Mouse (Mus musculus) skeletal muscle tissue, adult 2 months (tissue): ENCODE measurements around the gene Frmd4a.

Source experiments
- DNase-seq: peaks from one replicate; pipeline ENCODE4 v3.0.0-alpha.2; 2012; ENCODE audit warnings: low read depth, low spot score

Frmd4a gene

DNA sequence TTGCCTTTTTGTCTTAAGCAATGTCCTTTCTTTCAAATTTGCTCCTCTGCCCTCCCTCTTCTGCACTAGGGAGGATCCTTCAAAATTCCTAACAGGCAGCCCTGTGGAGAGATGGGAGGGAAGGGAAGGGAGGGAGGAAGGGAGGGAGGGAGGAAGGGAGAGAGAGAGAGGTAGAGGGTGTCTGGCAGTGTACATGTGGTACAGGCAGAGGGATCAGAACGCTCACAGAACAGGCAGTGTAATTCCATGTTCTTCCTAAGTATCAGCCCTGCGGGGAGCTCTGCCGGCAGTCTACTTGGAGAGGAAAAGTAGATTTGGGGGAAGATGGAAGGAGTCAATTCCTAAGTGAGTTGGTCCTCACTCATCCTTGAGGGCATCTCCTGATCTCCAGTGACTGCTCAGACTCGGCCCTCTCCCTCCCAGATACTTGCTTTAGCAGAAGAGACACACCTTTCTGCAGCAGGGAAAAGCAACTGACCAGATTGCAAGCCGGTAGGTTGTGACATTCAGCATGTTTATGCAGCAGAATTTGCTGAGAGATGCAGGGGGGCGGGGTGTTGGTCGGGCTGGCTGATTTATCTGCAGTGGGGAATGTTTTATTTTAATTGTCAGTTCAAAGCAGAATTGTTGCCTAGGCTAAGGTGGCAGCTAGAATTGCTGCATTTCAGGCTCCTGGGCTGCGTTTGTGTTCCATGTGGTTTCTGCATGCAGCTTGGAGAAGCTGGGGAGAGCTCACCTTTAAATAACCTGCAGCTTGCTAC lies at the start of gene Frmd4a:
Frmd4a (plus strand) TSS at position 190 of the 761 bp plus-strand sequence.
- no peak for DNase-seq

DNA sequence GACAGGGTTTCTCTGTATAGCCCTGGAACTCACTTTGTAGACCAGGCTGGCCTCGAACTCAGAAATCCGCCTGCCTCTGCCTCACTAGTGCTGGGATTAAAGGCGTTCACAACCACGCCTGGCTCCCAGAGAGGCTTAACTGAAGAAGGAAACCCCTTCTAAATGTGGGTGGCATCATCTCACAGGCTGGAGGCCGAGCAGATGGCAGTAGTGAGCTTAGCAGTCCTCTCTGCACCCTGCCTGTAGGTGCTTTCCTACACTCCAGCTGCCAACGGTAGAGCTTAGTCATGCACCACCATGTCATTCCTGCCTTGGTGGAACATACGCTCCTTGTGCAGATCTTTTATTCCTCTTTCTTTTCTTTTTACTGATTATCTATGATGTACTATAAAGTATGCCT lies 28.6 kb upstream of the Frmd4a start:
- DNase-seq: no peak

DNA sequence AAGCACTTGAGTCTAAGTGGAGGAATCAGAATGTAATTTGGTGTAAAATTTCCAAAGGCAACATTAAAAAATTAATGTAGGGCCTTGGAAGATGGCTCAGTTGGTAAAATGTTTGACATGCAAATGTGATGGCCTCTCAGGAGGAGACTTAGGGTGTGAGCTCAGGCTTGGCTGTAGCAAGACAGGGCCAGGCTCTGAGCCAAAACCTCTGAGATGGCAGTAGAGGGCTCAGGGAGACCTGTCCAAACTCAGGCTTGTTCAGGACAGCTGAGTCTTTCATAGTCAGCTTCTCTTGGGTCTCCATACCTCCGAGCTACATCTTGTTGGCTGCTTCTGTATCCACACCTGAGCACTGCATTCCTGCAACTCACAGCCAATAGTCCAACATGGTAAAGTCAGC lies 27.1 kb upstream of the Frmd4a start:
- no peak for DNase-seq

DNA sequence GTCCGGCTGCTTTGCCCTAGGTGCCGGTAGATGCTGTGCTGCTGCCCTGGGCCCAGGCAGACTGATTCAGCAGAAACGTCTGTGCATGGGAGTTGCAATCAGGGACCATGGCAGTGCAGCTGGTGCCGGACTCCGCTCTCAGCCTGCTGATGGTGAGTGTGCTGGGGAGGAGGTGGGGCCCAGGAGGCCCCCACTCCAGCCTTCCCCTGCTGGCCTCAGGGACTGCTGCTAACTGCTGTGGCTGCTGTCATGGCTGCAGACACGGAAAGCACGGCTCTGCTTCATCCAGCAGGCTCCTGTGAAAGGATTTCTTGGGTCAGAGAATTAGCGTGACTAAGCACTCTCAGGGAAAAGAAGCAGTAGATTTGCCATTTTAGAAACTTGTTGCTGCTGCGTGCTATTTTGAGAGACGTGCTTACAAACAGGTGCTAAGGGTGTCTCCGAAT lies 937 bp downstream of the Frmd4a start:
- DNase-seq: no peak

DNA sequence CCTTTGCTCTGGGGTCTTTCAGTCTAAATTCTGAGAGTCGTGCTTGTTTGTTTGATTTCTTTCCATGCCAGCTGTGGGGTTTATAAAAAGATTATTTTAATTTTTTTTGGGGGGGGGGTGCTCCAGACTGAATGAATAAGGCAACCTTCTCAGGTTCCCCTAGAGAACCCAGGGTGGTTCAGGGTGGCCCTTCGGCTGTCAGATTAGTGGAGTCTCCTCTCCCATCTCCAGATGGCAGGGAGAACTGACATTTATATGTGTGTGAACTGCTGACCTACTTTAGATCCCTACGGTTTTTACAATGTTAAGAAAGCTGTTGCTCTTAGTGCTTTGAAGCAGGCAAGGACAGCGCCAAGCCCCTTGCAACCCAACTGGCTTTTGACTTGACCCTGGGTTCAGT lies 1.4 kb downstream of the Frmd4a start:
- no peak for DNase-seq

DNA sequence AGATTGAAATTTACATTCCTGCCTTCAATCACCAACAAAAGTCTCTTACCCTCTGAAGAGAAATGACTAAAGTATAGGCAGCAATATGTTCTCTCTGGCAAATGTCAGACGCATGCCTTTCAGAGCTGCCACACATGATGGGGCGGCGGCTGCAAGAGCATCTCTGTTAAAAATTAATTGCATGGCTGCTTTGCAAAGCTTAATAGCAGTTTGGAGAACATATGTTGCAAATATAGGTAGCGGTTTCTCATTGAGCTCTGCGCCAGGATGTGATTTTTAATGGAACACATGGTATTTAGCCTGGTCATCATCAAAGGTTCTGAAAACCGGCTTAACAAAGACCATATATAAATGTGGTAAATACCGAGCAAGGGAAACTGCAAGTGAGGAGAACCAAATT lies 7.4 kb downstream of the Frmd4a start:
- no peak for DNase-seq

DNA sequence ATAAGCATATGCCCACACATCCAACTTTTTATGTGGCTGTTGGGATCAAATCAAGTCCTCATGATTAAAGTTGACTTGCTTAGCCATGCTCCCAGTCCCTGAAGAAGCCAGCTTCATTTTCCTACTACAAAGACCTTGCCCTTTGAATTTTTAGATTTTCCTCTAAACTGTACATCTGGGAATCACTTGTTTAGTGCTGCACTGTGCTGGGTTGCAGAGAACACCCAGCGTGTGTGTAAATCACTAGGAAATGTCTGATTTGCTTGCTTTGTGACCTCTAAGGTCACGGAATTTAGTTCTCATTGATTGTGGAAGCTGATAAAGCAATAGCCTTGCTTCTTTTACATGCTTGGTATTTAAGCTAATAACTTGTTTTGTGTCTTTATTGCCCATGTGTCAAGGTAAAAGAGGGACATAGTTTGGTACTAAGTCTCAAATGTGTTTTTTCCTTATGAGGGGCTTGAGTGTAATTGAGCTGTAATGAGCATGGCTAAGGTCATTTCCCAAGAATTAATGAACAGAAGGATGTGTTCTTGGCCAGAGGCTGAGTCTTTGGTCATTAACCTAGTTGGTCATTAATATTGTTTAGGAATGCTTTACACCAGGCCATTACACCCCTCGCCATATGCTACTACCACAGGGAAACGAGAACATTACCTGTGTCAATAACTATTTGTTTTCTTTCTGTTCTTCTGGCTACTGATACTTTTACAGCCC lies 11.7 kb downstream of the Frmd4a start:
- DNase-seq: no peak

DNA sequence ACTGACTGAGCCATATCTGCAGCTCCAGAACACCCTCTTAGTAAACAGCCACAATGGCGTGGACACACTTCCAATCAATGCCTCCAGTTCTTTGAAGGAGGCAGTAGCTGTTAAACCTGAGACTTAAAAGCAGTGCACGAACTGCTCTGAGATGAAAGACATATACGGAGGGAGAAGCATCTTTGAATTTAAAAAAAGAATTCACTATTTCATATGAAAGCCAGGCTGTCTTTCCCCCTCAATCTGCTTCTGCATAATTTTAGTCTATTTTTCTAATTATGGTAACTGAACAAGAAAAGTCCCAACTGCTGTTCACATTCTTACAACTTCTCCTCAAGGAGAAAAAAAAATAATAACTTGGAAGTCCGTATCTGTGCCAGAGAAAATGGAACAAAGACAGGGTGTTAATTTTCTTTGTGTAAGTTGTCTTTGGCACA lies 18.7 kb downstream of the Frmd4a start:
- DNase-seq: no peak

DNA sequence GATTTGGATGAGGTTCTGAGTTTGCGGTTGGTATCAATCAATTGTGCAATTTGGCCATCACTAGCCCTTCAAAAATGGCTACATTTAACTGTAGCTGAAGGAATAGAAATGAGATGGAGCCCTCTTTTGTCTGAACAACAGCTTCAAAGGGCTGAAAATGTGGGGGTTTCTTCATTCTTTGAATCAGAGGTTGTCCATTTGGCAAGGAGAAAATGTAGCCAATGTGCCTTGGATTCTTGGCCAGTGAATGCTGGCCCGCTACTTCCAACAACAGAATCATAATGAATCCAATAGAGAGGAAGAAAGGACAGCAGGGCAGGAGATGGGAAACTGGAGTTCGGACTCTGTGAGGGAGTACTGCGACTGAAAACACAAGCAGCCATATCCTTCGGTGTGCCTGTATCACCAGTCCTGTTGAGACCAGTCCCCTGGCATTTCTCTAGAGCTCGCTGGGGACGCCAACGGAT lies 19.2 kb downstream of the Frmd4a start:
- DNase-seq: no peak

DNA sequence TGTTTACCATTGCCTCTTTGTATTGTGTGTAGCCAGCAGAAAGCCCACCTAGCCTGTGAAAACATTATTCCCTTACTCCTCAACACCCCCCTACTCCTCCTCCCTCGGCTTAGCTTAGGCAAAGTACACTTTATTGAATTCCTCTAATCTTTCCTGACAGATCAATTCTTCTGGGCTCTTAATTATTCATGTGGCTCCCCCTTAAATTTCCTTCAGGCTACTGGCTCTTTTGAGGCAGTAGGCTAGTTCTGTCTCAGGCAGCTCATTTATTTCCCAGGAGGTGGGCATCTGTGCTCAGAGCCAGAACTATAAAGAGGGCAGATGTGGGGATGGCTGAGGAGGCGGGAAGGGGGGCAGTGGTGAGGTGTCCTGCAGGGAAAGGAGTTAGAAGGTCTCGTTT lies 24.5 kb downstream of the Frmd4a start:
- DNase-seq: no peak

DNA sequence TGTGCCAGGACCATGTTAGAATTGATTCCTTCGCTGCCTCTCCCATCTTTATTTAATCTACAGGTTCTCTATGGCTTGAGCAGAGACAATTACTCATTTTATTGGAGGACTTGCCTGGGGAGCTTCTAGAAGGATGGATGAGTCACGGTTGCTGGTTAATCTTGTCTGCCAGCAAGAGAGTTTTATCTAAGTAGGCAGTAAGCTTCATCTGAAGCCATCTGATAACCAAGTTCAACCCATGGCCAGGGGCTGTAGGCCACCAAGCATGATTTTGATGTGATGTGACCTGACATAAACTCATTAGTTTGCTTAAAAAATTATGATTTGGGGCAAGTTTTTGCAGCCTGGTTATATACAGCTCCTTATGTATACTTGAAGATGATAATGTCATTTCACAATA lies 38.0 kb downstream of the Frmd4a start:
- DNase-seq: no peak

DNA sequence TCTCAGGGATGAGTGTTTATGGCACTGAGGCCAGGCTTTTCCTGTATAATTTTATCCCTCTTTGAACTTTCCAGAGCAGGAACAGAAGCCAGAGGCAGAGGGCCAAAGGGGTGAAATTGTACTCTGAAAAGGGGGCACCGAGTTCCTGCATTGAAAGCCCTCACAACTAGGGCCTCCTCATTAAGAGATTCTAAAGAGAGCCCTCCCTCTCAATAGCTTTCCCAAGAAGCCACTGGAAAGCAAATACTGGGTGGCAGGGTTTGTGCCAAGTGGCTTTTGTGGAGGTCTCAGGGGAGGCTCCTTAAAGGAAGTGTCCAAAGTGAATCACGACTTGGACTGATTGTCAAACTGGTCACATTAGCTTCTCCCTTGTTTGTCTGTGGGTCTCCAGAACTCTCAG lies 43.2 kb downstream of the Frmd4a start:
- DNase-seq: no peak

DNA sequence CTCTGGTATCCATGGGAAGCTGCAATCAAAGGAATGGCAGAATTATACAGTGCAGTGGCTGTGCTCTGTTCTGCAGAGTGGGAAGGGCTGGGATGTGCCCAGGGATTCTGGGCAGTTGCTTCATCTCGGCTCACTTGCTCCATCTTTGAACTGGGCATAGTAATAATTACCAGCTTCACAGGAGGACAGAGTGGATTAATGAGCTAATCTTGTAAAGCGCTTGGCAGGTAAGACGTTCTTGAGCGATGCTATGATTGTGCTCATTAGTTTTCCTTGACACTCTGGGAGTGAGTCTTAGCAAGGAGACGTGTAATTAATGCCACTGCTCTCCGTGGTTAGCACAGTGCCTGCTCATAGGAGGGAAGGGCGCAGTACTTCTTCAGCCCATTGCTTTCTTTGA lies 54.3 kb downstream of the Frmd4a start:
- no peak for DNase-seq

DNA sequence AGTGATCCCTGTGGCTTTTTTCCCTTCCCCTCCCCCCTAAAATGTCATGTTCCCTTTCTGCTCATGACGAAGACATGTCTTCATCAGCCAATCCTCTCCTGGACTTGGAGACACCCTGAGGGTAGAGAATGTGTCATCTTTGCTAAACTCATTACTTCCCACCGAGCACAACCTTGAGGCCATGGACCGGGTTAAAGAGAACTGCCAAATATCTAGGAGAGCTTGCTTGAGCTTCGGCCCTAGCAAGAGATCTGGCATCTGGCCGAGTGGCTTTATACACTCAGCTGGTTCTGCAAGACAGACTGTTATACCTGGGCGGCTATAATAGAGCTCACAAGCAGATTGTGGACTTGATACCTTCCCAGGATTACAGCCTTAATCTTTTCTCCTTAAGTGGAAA lies 66.4 kb downstream of the Frmd4a start:
- DNase-seq: no peak

DNA sequence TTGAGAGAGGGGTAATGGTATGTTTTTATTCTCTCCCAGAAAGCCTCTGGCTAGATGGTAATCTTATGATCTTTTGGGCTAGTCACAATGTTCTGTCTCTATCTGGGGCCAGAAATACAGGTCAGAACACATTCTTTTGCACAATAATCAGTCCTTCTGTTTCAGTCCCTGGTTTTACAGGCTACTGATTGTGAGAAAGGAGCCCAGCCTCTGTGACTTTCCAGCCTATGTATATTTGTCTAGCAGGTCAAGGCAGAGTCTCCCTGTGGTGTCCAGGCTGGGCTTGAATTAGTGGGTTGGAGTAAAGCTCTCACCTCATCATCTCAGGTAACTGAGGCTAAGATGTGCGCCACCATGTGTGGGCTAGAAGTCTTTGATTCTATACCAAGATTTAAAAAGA lies 80.1 kb downstream of the Frmd4a start:
- DNase-seq: no peak

DNA sequence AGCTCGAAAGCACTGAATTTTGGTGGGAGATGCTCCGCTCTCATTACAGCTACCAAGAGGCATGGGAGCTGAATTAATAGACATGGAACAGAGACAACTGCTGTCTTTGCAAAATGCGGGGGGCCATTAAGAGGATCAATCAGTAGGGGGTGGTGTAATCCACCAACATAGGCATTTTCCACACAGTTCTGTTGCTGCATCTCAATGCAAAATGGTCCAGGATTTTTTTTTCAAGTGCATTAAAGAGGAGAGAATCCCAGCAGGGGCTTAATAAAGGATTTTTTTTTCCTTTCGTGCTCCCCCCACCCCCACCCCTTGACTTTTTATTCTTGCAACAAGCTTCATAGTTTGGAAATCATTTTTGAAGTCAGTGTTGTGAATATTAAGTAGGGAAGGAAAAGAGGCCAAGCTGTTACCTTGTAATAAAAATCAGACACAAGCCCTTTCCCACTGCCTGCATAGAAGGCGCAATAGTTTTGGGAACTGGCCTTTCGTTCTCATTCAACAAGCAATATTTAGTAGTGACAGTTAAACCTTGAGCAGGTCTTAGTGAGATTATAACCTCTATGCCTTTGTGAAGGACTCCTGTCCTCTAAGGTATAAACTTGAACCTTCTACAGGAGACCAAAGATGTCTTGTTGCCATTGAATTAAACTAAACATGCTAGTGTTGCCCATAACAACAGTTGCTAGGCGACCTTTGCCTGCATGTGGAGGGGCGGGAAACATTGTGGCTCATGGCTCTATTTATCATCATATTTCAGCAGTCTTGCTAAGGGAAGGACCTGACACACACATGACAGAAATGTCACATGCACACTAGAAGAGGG lies 81.6 kb downstream of the Frmd4a start:
- no peak for DNase-seq

DNA sequence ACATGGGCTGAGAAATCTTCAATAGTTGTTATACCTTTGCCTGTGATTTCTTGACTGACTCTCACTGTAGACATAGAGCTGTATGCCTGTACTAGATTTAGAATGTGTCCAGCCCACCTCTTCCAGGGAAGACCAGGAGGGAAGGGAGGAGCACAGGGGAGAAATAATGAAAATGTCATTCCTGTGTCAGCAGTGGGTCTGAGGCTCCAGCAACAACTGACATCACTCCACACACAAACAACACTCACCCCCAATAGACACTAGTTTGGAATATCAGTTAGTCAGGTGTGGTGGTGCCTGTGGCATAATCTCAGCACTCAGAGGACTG lies 82.2 kb downstream of the Frmd4a start:
- no peak for DNase-seq

DNA sequence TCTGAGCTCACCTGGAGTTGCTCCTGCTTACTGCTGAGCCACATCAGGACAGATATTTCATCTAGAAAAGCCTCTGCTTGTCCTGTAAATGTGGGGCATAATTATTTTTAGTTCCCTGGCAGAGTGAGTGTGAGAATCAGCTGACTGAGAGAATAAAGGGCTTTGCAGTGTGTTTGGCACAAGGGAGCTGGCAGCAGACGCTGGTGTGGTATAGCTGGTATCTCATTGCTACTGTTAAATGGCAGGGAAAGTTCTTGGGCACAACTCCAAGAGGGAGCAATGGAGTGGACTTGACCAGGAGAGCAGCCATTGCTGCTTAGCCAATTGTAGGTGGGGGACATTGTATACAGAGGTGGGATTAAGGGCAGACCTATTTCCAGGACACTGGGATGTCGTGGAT lies 83.9 kb downstream of the Frmd4a start:
- DNase-seq: no peak

DNA sequence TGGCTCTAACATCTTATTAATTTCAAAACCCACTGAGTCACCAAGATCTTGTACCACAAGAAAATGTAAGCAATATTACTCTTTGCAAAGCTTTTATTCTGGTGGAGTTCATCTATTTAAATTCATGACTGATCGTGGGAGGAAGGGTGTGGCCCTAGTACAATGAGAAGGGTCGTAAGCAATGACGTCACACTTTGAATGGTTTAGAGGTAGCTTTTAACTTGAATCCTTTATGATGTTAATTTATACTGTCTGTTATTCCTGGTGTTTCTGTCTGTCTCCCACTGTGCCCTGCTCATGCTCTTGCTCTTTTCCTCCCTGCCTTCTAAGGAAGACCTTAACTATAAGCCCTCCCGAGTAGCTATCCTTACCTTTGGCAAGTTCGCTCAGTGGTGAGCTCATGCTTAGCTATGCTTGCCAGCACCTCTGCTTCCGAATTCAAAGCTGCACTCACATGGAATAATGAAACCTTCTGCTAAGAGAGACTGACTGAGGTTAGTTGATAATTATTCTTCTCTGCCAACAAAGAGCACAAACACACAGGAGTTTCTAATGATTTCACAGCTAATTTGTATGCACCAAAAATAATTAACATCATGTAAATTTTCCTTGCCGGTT lies 95.9 kb downstream of the Frmd4a start:
- no peak for DNase-seq

DNA sequence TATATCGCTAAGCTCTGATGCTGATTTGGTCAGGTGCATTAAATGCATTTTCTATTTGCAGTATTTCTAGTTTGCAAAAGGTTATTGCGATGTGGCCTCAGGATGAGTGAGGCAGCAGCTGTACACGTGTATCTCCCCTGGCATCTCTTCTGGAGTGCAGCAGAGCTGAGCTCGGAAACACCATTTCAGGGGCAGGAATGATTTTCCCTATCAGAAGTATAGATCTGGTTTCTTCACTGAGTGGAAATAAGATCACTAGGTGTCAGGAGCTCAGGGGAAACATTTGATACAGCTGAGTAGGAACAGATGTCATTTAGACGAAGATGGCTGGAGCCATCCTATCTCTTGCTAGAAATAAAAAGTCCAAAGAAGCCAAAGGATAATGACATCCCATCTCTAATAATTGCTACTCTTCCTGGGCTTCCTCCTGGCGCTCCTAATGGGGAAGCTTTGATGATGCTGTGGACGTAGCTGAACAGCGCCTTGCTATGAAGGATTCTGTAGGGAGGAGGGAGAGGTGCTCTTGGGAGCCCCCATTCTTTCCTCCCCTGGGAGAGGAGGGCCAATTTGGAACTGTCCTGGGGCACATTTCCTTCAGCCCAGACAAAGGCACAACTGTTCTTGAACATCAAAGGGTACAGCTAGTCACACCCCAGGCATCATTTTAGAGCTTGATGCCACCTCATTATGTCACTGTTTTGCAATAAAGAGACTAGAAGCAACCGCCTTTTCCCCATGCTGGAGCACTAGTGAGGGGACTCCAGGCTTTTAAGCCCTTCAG lies 102.4 kb downstream of the Frmd4a start:
- no peak for DNase-seq

DNA sequence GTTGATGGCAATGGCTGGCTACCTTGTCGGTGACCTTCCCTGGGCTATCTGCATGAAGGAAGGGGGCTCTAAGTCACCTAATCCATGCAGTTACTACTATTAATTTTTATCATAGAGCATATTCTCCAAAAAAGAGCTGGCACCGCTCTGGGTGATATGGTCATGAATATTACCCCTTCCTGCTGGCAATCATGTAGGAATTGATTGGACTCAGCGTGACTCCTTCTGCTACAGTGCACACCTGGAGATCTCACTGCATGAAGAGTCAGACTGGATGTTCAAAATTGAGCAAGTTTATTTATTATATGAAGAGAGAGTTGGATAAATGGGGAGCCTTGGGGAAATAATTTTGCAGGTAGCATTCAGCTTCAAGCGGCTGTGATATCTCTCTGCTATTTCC lies 113.7 kb downstream of the Frmd4a start:
- DNase-seq: no peak
